Mouse (Mus musculus) induced T-regulatory cell, adult 2 months (primary cell): ENCODE results near the gene Snrnp40.

Experiments used
- DNase-seq: peaks from one replicate; pipeline ENCODE4 v3.0.0-alpha.2; 2012; ENCODE audit warnings: low read depth

The Snrnp40 gene

GRCm38 (mm10) chr4:130380418-130380817 is 20.5 kb downstream of the Snrnp40 start:
- no peak for DNase-seq

- no peak for DNase-seq
Measured at GRCm38 (mm10) chr4:130387256-130387655, 27.3 kb downstream of the Snrnp40 start.

DNA sequence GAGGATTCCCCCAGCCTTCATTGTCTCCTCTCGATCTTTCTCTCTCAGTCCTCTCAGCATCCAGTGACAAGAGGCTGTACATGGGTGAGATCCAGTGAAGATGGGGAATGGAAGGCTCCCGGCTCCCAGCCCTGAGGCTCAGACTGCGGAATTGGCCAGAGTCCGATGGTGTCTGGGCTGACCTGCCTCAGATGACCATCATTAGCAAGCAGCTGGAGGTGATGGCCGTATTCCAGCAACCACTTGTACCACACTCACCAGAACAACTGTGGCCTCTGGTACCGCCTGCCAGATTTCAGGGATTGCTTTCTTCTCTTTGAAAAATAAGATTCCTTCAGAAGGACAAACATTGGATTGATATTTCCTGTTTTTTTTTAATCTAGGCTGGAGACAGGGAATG is 29.6 kb downstream of the Snrnp40 start:
- no peak for DNase-seq

- DNase-seq, result no peak
Measured at GRCm38 (mm10) chr4:130389927-130390326, 30.0 kb downstream of the Snrnp40 start.

DNA sequence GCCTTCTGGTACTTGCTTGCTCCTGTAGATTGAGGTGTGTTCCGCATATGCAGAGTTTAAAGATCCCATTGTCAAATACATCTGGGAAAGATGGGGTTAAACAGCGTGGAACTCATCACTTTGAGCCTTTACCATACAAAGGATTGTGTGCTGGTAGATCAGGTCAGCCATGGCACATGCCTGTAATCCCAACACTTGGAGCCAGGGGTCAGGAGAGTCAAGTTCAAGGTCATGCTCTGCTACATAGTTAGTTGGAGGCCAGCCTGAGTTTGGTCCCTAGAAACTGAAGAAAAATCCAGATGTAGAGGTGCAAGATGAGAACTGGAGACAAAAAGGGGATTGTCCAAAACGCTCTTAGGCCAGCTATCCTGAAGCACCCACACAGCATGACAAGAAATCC is 31.3 kb downstream of the Snrnp40 start:
- DNase-seq, result no peak
